Mouse (Mus musculus) cerebellum, adult 9-11 months (tissue): ENCODE results near the gene 1700013F07Rik.
A peak's percentile ranks its signal among the peaks of the same experiment; 100 is the strongest.
"Not testable (repeated sequence)": the region's sequence is repeated elsewhere in the genome, so short reads cannot be mapped to it uniquely, and the experiment has no call there.

ENCODE experiments used
- DNase-seq: peaks from one replicate; pipeline ENCODE4 v3.0.0; 2022

The 1700013F07Rik gene

DNA sequence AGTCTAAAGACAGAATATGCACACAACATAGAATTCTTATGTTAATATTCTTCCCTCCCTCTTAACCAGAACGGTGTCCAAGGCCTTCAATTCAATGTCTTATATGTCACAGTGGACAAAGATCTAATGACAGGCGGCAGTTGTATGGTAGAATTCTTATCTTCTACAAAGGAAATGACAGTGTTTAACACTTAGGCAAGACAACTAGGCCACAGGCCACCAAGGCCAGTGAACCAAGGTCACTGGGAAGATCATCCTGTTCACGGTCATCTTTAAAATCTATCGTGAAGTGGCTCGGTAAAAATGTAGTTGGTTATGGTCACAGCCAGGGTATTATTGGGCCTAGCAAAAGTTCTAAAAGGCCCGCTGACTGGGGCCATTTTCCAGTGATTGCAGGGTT lies at the start of gene 1700013F07Rik:
TSS of gene 1700013F07Rik (plus strand) at position 200 of the 400 bp plus-strand sequence.
- no peak for DNase-seq

DNA sequence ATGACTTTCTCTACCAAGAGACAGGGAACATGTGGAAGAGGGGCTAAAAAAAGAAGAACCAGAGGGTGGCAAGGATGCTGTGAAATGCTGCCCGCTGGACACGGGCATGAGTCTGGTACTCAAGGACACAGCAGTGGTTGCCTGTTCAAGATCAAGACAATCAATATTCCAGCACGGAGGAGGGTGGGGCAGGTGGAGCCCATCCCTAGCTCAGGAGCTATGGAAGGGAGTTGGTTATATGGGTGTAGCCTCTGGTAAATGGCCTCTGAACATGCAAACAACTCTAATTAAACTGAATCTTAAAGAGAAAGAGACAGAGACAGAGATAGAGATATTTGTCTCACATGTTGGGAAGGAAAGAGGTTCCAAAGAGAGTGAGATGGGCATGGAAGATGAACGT lies 49.2 kb upstream of the 1700013F07Rik start:
- DNase-seq = no peak

DNA sequence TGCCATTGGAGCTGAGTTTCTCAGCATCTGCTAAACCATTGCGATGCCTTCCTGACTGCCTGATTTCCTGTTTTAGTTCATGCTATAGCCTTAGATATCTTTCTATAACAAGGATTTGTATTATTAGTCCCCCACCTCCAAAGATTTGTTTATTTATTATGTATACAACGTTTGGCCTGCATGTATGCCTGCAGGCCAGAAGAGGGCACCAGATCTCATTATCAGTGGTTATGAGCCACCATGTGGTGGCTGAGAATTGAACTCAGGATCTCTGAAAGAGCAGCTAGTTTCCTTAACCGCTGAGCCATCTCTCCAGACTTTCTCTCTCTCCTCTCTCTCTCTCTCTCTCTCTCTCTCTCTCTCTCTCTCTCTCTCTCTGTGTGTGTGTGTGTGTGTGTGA lies 44.0 kb upstream of the 1700013F07Rik start:
- no peak for DNase-seq

DNA sequence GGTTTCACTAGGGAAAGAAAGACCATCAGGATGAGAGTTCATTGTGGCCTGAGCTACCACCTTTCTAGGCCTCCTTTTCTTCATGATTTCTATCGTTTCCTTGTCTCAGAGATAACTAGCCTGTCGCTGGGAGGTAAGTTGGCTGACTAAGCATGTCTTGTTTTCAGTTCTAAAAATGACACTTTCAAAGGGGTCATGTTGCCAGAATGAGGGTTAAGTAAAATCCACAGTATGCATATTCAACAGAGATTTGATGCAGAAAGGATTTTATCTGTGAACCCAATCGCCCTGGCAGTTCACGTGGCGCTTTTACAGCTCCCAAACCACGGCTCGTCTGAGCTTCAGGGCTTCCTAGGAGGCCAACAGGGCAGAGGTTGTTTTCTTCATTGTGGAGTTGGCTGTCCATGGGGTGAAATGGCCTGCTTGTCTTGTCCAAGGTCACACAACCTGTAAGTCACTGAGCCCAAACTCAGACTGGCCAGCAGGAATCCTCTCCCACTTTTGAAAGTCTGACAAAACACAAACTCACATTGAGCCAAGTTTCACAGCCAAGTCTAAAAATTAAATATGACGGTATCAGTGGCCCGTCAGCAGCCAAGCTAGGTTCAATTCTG lies 39.0 kb upstream of the 1700013F07Rik start:
- DNase-seq = no peak

DNA sequence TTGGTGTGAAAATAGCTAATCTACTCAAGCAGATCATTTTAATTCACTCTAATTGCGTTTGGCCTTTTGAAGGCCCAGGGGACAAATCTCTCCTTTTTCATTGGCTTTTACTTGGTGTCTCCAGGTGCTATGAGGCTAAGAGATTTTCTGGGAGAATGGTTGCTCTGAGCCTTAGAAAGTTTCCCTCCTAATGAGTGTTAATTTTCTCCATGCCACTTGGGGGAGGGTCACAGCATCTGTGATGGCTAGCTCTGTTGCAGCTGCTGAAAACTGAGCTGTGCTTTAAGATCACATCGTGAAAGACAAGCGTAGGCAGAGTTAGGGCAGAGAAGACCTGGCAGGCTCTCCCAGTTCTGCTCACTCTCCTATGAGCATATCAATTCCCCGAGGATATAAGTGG lies 38.5 kb upstream of the 1700013F07Rik start:
- DNase-seq = no peak

DNA sequence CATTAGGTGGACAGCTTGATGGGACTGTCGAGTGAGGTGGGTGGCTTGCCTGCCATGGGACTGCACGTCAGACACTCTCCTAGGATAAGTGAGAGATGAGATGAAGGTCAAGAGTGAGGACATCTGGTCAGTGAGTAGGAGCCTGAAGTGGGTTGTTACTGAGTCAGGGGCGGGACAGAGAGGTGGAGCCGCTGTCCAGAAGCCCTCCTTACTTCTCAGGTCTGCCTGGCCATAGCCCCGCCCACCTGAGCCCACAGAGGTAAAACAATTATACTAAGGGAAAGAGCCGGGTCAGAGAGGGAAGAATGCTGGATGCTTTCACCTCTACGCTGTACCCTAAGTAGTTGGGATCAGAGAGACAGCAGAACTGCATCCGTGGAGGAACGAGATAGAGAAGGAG lies 36.3 kb upstream of the 1700013F07Rik start:
- no peak for DNase-seq

DNA sequence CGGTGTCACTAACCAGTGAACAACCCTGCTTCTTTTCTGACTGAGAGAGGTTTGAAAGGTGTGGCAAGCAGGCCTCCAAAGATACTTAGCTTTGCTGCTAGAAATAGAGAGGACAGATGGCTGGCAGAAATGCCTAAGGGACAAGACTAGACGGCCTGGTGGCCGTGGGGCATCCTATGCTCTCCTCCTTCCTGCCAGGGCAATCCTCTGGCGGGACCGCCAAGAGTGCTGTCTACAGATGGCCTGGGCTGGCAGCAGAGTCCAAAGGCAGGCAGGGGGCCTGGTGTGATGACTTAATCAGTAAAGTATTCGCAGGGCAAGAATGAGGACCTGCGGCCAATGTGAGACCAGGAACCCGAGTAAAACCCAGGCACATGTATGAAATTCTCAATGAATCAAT lies 34.1 kb upstream of the 1700013F07Rik start:
- peak; percentile 92 for DNase-seq

DNA sequence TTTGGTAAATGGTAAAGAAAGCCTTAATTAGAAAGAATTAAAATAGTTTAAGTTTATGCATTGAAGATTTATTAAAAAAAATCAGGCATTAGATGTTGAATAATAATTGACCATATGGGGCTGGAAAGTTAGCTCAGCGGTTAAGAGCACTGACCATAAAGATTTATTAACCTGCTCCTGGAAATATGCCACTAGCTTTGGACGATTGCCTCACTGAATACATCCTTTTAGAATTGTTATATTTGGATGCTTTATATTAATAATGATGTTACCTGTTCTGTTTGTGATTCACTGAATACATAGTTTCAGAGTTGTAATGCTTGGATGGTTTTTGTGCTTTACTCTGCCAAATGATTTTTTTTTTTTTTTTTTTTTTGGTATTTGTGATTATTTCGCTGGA lies 32.5 kb upstream of the 1700013F07Rik start:
- DNase-seq = not testable (repeated sequence)

DNA sequence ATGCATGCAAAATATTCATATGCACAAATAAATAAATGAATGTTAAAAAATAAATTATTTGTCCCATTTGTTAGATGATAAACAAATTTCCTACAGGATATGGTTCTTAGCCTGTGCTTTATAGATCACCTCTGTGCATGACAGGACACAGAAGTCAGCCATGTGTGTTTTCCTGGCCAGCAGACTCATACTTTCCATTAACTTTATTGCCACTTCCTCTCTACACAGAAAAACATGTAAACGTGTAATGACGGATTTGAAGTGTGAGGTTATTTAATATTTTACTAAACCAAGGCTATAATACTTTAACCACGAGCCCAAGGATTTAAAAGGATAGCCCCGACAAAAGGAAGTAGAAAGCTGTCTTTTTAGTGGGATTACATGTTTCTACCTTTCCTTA lies 30.0 kb upstream of the 1700013F07Rik start:
- no peak for DNase-seq

DNA sequence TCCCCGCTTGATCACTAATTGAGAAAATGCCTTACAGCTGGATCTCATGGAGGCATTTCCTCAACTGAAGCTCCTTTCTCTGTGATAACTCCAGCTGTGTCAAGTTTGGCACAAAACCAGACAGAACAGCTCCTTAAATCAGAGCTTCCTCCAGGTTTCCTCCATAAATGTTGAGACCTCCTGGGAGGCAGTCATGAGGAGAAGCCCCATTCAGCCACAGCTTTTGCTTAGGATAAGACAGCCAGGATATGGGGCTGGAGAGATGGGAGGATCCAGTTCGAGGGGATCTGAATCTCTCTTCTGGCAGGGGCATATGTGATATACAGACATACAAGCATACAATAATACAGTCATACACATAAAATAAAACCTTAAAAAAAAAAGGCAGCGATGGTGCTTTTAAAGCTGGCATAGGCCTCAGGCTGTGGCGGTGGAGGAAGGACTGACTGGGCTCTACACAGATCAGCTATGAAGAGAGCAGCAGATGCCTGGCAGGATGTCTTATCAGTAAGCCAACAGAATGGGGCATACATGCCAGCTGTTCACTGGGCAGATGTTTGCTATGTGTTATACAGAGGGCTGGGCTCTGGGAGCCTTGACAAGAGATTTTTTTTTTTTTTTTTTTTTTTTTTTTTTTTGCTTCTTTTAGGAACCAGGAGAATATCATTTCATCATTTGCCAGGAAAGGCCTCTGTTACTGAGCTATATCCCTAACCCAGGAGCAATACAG lies 25.0 kb upstream of the 1700013F07Rik start:
- DNase-seq = no peak

DNA sequence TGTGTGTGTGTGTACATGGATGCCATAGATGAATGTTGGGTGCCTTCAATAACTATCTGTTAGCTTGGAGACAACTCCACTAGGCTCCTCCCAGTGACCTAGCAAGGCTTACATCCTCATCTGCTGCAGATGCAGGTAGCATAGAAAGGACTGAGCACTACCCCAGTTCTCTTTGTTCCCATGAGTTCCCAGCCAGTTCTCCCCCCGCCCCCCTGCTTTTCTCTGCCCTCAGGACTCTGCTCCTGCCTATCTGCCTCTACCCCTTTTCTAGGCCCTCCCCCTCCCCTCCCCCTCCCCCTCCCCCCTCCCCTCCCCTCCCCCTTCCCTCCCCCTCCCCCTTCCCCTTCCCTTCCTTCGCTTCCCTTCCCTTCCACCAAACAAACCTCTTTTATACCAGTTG lies 23.8 kb upstream of the 1700013F07Rik start:
- no peak for DNase-seq

DNA sequence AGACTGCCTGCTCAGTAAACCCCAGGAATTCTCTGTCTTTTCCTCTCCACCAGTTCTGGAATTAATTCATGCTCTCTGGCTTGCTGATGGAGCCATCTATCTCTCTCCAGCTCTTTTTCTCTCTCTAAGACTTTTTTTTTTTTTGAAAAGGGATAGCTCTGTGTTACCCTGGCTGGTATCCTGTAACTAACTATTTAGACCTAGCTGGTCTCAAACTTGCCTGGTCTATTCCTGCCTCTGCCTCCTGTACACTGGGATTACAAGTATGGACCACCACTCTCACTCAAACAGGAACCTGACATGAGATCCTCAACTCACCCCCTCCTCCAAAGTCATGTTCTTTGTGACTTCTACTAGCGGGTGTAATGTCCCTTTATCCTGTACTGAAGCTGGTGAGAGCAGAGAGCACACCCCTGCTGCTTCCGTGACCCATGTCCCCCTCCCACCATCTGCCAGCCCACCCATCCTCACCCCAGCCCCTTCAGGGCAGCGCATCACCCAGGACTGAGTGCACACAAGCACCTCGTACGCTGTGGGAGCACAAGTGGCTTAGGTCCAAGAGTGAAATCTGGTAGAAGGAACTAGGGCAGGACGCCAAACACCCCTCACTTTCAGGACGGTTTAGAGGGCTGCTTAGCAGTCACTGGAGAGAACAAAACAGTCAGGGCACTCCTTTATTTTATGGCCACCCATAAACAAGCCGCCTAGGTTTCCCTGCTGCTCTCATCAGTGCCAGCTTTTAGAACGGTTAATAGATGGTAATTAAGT lies 23.1 kb upstream of the 1700013F07Rik start:
- DNase-seq = no peak

DNA sequence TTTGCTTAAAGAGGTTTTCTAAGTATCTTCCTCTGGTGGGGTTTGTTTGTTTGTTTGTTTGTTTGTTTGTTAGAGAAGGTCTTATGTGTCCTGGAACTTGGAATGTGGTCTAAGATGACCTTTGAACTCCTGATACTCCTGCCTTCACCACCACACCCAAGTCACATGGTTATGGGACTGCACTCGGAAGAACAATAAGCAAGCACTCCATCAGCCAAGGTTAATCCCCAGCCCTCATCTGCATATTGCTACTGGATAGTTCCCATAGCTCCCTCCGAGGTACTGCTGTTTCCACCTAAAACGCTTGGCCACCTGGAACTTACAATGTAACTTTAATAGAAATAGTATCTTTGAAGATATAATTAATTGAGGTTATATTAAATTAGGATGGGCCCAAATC lies 20.5 kb upstream of the 1700013F07Rik start:
- no peak for DNase-seq

DNA sequence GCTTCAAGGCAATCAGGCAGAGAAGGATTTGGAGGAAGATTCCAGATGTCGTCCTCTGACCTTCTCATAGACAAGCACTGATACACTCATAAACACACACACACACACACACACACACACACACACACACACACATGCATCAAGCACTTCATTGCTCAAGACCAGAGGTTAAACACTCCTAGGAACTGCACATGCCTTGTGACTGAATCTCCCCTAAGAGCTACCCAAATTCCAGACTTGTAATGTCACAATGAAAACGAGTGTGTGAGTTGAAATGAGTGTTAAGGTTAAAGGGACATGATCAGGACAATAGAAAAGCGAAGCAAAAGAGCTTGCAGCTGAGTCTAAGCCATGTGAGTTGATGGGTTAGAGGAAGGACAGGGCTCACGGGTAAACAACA lies 15.7 kb upstream of the 1700013F07Rik start:
- DNase-seq = no peak

DNA sequence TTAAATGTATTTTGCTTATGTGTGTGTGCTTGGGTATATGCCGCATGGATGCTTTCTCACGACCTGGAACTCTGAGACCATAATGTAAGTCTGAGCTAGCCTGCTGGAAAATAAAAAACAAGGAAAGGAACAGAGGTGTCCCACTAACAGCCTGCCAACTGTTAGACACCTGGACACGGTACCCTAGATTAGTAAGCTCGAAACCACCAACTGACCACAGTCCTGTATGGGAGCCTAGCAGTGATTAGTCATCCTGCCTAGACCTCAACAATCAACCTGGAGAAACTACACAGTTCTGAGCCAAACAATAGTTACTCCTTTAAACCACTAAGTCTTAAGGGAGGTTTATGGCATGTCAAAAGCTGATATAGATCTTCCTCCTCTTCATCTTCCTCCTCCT lies 10.5 kb upstream of the 1700013F07Rik start:
- no peak for DNase-seq

DNA sequence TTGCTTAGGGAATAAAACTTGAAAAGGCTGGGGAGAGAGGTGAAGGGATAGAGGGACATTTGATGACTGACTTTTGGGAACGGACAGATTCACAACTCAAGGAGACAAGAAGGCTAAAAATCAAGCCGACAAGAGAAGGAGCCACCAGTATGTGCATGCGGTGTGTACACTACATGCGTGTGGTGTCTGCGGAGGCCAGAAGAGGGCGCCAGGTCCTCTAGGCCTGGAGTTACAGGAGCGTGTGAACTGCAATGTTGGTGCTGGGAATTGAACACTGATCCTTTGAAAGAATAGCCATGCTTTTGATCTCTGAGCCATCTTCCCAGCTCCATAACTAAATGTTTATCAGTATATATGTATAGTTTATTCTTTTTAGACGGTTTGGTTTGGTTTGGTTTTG lies 5.5 kb upstream of the 1700013F07Rik start:
- no peak for DNase-seq

DNA sequence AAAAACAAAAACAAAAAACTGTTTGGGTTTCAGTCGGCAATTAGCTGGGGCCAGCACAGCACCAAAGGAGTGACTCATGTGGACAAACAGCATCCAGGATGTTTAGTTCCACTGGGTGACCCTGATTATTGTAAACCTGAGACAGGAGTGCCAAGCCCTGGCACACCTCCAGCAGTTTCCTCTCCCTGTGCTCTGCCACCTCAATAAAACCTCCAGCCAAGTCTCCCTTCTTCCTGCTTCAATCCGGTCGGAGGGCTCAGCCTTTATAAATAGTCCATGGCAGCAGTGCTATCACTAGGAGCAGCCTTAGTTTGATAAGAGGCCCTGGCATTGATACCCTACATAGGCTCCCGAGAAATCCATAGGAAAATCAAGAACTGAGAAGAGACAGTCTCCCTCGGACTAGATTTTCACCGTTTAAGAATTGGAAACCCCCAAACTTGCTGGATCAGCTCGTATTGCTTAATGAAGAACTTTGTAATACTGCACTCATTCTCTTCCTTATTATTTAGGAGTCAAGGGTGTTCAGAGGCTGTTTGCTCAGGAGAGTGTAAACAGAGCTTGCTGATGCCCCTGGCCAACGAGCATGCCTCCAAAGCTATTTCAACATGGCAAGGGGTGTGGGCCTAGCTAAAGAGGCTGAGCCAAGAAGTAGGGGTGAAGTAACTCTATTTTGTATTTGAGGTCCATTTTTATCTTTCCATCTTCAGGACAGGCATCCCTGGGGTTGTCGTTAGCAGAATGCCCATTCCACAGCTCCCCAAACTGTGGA lies 650 bp upstream of the 1700013F07Rik start:
- DNase-seq = no peak

DNA sequence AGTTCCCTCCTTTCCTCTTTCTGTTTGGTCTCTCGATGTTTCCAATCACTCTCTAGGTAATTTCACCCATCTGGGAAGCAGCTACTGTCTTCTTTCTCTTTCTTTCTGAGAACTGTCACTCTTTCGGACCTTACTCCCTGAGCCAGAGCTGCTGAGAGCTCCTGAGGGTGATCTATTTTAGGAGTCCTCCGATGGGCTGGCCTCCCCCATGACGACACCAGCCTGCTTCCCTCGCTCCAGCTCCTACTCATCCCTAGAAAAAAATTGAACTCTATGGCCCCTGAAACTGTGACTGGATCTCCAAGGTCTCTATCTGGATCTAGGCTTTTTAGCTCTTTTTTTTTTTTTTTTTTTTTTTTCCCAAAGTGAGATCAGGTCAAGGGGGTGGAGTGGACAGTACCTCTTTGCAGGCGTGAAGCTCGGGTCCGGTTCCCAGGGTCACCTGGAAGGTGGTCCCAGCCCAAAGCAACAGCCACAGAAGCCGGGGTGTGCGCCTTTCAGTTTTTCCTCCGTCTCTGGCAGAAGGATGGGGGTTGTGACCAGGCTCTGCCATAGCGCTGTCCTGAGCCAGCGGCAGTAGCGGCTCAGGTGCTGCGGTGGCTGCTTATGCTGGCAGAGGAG lies 2.1 kb downstream of the 1700013F07Rik start:
- no peak for DNase-seq

DNA sequence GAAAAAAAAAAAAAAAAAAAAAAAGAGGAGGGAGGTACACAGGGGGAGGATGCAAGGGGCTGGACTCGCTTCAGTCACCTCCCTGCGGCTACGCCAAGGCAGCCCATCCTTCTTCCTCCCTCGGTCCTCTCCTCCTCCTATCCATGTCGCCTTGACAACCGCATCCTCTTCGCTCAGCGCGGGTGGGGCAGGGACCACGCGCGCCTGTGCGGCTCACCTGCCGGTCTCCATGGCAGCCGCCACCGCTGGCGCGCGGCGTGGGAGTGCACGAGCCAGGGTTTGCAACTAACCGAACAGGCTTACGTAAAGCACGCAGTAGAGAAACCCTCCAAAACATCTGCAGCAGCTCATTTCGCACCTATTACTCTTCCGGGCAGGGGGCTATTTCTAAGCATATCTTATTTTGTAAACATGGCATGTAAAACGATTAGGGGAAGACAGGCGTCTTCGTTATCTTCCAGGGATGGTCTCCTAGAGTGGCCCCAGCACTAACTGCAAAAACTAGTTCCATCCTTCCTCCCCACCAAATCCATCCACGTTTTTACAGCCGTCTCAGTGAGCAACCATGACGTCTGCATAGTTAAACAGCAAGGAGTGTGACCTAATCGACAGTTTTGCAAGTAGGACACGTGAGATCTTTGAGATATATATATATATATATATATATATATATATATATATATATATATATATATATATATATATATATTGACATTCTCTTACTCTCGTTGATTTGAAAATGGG lies 2.7 kb downstream of the 1700013F07Rik start, which contains the start of gene 5330417C22Rik:
TSS of gene 5330417C22Rik (minus strand) at position 20 of the 744 bp plus-strand sequence.
- peak; percentile 57 for DNase-seq

DNA sequence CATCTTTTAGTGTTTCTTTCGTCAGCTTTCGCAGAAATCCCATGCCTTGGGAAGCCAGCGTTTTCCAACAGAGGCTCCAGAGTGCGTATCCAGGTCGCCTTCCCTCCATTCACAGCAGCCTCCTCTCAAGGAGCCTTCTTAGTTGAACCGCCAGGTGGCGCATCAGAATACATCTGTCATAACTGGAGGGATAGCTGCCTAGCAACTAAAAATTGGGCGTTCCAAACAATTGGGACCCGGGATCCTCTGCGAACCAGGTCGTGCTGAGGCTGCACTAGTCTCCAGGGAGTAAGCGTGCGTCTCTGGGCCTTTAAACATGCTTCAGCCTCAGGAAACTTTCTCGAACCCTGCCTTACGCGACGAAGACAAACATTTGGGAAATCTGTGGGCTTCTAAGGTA lies 3.4 kb downstream of the 1700013F07Rik start:
- peak; percentile 82 for DNase-seq

DNA sequence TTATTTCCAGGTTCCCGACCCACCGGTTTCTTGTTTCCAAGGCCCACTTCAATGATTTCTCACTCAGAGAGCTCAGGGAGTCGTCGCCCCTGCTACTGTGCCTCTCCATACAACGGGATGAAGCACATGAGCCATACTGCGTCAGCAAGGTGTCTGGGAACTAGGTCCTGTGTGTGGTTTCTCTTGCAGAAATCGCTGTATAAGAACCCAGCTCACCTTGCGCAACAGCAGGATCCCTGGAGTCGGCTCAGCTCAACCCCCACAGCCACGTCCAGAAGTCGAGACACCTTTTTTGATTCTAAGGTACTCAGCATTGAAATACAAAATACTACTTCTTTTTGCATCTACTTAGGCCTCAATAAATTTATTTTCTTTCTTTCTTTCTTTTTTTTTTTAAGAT lies 8.3 kb downstream of the 1700013F07Rik start:
- no peak for DNase-seq

DNA sequence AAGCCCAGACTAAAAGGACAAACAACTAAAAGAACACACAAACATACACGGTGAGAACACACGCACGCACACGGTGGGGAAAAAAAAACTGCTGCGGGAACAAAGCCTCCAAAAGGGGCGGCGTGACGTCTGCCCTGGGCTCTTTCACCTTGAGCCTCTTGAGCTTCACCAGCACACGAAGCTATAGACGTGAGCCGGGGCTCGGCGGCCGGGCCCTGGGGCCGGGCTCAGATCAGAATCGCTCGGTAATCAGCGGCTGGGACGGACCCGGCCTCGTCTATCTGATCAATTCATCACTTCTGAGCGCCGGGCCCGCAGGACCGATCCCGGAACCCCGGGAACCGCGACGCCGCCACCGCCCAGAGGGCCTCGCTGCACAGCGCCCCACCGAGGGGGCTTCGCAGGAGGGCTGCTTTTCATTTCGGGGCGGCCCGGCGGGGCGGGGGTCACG lies 20.2 kb downstream of the 1700013F07Rik start:
- DNase-seq = no peak
